Mouse (Mus musculus): Measurements from ENCODE around the gene Zmynd11. TPM values are rescaled to one million over a fixed set of nuclear protein-coding genes. Genes with fewer than 3 reads are reported as not detected.

The Zmynd11 gene
- 113 and 114 TPM in 2 replicates for polyA plus RNA-seq (2015; fragmentation: Nextera tagmentation; extraction: Ambion mirVana)

DNA sequence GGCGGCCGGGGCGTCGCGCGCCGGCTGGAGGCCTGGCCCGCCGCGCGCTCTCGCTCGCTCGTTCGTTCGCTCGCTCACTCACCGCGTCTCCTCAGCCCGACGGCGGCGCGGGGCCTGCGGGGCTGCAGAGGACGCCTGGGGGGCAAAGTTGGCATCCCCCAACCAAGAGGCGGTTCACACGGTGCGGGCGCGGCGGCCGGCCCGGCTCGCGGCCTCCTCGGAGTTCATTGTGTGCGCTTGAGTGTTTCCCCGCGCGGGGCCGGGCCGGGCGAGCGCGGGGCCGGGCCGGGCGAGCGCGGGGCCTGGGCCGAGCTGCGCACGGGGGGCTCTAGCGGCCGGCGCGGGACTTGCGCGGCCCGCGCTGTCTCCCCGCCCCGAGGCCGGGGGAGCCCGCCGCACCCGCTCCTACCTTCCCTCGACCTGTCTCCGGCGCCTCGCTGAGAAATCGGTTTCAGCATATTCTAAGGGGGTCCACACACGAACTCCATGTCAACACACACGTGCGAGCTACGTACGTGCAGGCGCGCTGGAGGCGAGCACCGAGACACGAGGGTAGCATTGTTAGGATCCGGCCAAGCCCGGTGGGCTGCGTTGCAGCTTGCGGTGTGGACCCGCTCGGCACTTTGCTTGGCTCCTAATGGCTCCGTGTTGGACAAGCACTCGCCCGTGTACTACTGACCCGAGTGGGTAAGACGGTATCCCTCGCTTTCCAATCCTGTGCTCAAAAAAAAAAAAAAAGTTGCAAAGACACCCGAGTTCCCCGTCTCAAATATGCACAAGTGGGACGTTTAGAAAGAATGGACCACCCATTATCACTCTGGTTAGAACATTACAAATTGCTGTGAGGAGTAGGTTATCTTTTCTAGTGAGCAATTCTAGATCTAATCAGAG lies at the start of gene Zmynd11:
Zmynd11 (minus strand) TSS at position 685 of the 891 bp plus-strand sequence.
- Histone ChIP-seq H3K36me3 (no peaks in the 10 kb centered on the region), H3K27me3 (no peaks in the 10 kb centered on the region), H3K27ac (peak within 1 kb of the TSS; percentile 100), H3K4me2 (peak within 1 kb of the TSS; percentile 60), H3K4me3 (peak within 1 kb of the TSS; percentile 89), H3K9ac (peak within 1 kb of the TSS; percentile 99), H3K4me1 (peaks cover 21% of the 10 kb centered on the region), H3K9me3 (no peaks in the 10 kb centered on the region)
- ATAC-seq (ENCODE audit: insufficient number of reproducible peaks, low FRiP score, low TSS enrichment, low read depth) = peak; percentile 83
- under 1% methylated on average over 80 of the region's 98 CpGs for WGBS

DNA sequence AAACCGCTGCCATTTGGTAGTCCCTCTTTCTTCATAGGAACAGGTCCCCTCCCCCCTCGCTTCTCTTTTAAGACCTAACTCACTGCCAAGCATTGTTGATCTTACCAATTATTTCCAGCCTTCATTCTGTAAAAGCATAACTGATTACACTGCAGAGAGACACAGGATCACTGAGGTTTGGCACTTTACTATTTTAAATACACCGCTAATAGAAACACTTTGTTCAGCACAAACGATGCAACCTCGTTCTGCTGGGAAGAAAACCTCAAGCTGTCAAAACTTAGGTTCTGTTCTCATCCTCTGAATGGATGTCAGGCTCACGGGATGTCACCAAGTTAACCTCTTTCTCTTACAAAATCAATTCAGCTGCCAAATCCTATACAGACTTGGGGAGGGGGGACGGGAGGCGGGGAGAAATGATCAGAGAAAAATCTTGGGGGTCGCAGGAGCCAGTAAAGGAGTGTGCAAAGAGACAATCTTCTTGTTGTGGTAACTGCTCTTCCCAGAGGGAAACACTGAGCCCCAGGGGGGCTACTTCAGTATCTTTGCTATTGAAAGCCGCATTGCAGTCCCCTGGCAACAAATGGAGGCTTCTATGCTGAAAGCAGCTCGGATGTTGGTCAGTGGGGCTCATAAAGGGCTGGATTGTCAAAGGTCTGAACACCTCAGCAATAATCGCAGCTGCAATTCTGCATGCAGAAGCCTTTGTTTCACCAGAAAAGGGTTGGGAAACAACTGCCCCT lies 30.9 kb upstream of the Zmynd11 start:
- Histone ChIP-seq H3K27me3 (no peaks in the 10 kb centered on the region), H3K27ac (no peak overlapping the region), H3K9me3 (no peaks in the 10 kb centered on the region), H3K4me3 (peak overlapping the region; percentile 23), H3K4me2 (peak overlapping the region; percentile 47), H3K36me3 (no peaks in the 10 kb centered on the region), H3K9ac (no peak overlapping the region), H3K4me1 (no peaks in the 10 kb centered on the region)
- WGBS = 7% methylated on average over 12 of the region's 12 CpGs
- ATAC-seq (ENCODE audit: insufficient number of reproducible peaks, low FRiP score, low TSS enrichment, low read depth) = no peak

DNA sequence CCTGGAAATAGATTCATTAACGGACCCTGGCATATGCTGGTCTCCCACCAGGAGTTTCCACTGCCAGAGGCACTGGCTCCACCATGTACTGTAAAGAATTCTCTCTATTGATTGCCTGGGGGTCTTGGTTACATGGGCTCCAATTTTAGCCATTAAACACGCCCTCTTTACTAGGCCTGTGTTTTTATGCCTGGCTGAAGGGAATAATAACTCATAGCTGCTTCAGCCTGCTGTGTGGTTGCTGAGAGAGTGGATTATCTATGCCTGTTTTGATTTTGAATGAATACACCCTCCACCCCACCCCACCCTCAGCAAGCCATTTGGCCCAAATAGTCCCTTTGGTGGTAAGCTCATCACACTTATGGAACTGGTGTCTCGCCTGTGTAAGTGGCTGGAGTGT lies 20.9 kb upstream of the Zmynd11 start:
- H3K9ac ChIP-seq = no peak overlapping the region
- no peak overlapping the region for H3K4me3 ChIP-seq
- H3K9me3 ChIP-seq = no peaks in the 10 kb centered on the region
- H3K4me2 ChIP-seq = no peak overlapping the region
- H3K4me1 ChIP-seq = no peaks in the 10 kb centered on the region
- H3K27ac ChIP-seq = no peak overlapping the region
- H3K27me3 ChIP-seq = no peaks in the 10 kb centered on the region
- no peaks in the 10 kb centered on the region for H3K36me3 ChIP-seq
- whole genome bisulfite sequencing = 53% methylated on average over 3 of the region's 3 CpGs
- no peak for ATAC-seq (ENCODE audit: insufficient number of reproducible peaks, low FRiP score, low TSS enrichment, low read depth)

DNA sequence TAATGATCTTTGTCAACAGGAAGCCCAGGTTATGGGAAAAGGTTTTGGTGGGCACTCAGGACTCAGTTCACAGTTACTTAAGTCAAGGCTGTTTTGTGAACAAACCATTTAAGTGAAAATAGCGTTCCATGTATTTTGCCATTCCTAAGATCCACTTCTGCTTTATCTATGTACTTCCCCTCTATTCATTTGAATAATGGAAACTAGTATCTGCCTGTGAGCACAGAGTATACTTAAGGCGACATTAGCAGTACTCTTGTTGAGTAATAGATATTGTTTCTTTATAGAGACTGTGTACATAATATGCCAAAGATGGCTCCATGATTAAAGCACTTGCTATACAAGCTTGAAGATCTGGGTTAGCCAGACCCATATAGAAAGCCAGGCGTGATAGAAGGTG lies 18.6 kb upstream of the Zmynd11 start:
- no peaks in the 10 kb centered on the region for H3K36me3 ChIP-seq
- no peak overlapping the region for H3K4me3 ChIP-seq
- no peak overlapping the region for H3K27ac ChIP-seq
- H3K9ac ChIP-seq = no peak overlapping the region
- 78% methylated on average over 3 of the region's 3 CpGs for WGBS
- H3K4me2 ChIP-seq = no peak overlapping the region
- ATAC-seq (ENCODE audit: insufficient number of reproducible peaks, low FRiP score, low TSS enrichment, low read depth) = no peak
- no peaks in the 10 kb centered on the region for H3K4me1 ChIP-seq
- no peaks in the 10 kb centered on the region for H3K27me3 ChIP-seq
- H3K9me3 ChIP-seq = no peaks in the 10 kb centered on the region

DNA sequence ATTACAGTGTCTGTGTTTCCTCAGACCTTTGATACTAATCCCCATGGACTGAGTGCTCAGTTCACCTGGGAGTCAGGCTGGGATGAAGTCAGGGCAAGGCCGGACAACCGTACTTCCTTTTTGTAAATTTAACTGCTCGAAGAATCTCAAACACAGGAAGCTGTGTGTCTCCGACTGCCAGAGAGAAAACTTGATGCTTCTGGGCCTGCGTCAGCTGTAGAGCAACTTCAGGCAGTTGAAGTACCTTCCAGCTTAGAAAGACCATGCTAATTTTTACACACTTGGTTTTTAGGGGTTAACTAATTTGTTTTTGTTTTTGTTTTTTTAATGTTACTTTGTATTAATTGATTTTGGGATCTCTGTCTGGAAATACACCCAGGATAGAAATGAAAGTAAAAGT lies 10.8 kb upstream of the Zmynd11 start:
- Histone ChIP-seq H3K36me3 (no peaks in the 10 kb centered on the region), H3K27me3 (no peaks in the 10 kb centered on the region), H3K9ac (no peak overlapping the region), H3K9me3 (no peaks in the 10 kb centered on the region), H3K4me2 (no peak overlapping the region), H3K27ac (no peak overlapping the region), H3K4me1 (no peaks in the 10 kb centered on the region), H3K4me3 (no peak overlapping the region)
- 57% methylated on average over 5 of the region's 5 CpGs for WGBS
- no peak for ATAC-seq (ENCODE audit: insufficient number of reproducible peaks, low FRiP score, low TSS enrichment, low read depth)

DNA sequence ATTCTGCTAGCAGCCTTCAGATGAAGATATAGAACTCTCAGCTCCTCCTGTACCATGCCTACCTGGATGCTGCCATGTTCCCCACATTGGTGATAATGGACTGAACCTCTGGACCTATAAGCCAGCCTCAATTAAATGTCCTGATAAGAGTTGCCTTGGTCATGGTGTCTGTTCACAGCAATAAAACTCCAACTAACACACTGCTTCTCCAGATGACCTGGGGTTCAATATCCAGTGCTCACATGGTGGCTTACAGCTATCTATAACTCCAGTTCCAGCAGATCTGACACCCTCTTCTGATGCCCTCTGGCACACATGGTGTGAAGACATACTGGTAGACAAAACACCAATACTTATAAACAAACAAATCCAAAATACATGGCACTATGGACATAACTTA lies 8.9 kb upstream of the Zmynd11 start:
- Histone ChIP-seq H3K9ac (no peak overlapping the region), H3K4me3 (no peak overlapping the region), H3K4me2 (no peak overlapping the region), H3K4me1 (no peaks in the 10 kb centered on the region), H3K27me3 (no peaks in the 10 kb centered on the region), H3K36me3 (no peaks in the 10 kb centered on the region), H3K9me3 (no peaks in the 10 kb centered on the region), H3K27ac (no peak overlapping the region)
- ATAC-seq (ENCODE audit: insufficient number of reproducible peaks, low FRiP score, low TSS enrichment, low read depth) = no peak

DNA sequence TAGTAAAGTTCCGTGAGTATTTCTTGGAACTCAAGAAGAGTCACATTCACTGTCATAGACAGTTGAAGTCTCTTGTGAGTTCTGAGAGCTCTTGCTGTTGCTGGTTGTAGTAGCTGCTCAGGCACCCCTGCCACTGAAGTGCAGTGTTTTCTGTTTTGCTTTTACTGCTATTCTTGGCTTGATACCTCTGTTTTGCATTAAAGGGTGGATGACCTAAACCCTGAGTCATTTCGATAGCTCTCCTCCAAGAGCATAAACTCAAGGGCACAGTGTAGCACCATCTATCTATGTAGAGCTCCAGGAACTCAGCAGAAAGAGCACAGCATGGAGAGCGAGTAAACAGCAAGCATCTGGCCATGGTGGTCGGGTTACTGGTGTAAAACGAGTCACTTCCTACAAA lies 2.1 kb upstream of the Zmynd11 start:
- Histone ChIP-seq H3K4me3 (no peak overlapping the region), H3K9me3 (no peaks in the 10 kb centered on the region), H3K36me3 (no peaks in the 10 kb centered on the region), H3K9ac (no peak overlapping the region), H3K27me3 (no peaks in the 10 kb centered on the region), H3K4me1 (peaks cover 20% of the 10 kb centered on the region), H3K4me2 (no peak overlapping the region), H3K27ac (no peak overlapping the region)
- no peak for ATAC-seq (ENCODE audit: insufficient number of reproducible peaks, low FRiP score, low TSS enrichment, low read depth)
- 32% methylated on average over 5 of the region's 5 CpGs for WGBS

DNA sequence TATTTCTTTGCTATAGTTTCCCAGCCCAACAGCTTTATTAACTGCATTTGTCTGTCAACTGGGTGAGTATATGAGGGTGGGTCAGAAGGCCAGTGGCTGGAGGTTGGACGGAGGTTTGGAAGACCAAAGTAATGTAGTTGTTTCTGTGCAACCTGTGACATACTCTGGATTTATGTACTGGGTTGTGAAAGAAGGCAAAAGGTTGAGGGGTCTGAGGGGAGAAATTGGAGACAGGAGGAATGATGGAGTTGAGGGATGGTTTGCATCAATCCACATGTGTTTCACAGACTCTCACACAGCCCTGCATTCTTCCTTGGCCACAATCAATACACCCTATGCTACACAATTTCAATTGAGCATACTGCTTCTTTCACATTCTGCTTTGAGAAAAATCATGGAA lies 1.4 kb upstream of the Zmynd11 start:
- ATAC-seq (ENCODE audit: insufficient number of reproducible peaks, low FRiP score, low TSS enrichment, low read depth) = no peak
- H3K4me3 ChIP-seq = no peak overlapping the region
- WGBS = 52% methylated on average over 1 of the region's 1 CpGs
- peaks cover 21% of the 10 kb centered on the region for H3K4me1 ChIP-seq
- no peaks in the 10 kb centered on the region for H3K36me3 ChIP-seq
- H3K4me2 ChIP-seq = no peak overlapping the region
- no peak overlapping the region for H3K9ac ChIP-seq
- no peaks in the 10 kb centered on the region for H3K9me3 ChIP-seq
- no peaks in the 10 kb centered on the region for H3K27me3 ChIP-seq
- H3K27ac ChIP-seq = no peak overlapping the region

DNA sequence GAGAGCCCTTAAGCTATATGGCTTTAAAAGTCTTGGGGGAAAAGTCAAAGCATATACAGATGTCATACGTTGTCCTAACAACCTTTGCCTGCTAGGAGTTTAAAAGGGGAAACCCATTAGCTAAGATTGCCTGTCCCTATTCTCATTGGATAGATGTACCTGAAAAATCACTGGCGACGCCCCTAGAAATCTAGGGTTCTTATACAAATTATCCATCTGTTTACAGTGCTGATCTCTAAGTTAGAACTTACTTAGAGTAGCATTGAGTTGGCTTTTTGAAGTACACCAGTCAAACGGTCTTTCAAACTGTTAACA lies 364 bp upstream of the Zmynd11 start:
- ATAC-seq (ENCODE audit: insufficient number of reproducible peaks, low FRiP score, low TSS enrichment, low read depth) = no peak
- Histone ChIP-seq H3K27ac (peak overlapping the region; percentile 100), H3K4me2 (peak overlapping the region; percentile 60), H3K9me3 (no peaks in the 10 kb centered on the region), H3K36me3 (no peaks in the 10 kb centered on the region), H3K4me1 (peaks cover 21% of the 10 kb centered on the region), H3K9ac (peak overlapping the region; percentile 99; the same call in 1 of the 2 replicates), H3K4me3 (peak overlapping the region; percentile 89), H3K27me3 (no peaks in the 10 kb centered on the region)
- WGBS = 7% methylated on average over 4 of the region's 4 CpGs

DNA sequence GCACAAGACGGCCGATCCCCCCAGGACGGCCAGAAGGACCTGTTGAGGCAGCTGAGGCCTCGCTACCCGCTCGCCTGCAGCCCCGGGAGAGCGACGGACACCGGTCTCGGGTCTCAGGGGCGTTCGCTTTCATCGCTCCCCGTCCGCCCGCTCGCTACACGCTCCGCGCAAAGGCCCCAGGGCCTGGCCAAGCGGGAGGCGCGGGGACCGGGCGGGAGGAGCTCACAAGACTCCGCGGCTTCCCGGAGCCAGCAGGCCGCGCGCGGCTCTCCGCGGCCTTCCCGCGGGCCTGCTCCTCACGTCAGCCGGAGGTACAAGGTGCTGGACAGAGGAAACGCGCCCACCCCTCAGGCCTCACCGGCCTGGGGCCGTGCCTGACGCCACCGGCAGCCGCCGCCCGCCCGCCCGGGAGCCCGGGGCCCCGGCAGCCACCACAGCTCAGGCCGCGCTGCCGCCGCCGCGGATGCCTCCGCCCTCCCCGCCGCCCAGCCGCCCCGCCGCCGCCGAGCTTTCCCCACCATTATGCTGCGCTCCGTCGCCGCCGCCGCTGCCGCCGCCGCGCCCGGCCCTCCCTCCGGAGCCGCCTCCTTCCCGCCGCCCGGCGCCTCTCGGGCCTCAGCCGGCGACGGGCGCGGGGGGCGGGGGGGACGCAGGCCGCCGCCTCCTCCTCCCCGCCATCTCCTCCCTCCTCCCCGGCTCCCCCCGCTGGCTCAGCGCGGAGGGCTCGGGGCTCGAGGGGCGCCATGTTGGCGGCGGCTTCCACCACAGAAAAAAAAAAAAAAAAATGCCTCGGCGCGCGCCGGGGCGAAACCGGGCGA lies 1.1 kb downstream of the Zmynd11 start:
- Histone ChIP-seq H3K4me3 (peak overlapping the region; percentile 89), H3K27me3 (no peaks in the 10 kb centered on the region), H3K4me1 (peaks cover 21% of the 10 kb centered on the region), H3K9ac (peak overlapping the region; percentile 99), H3K27ac (peak overlapping the region; percentile 100), H3K9me3 (no peaks in the 10 kb centered on the region), H3K4me2 (peak overlapping the region; percentile 60), H3K36me3 (no peaks in the 10 kb centered on the region)
- under 1% methylated on average over 41 of the region's 111 CpGs for WGBS
- ATAC-seq (ENCODE audit: insufficient number of reproducible peaks, low FRiP score, low TSS enrichment, low read depth) = peak; percentile 86

DNA sequence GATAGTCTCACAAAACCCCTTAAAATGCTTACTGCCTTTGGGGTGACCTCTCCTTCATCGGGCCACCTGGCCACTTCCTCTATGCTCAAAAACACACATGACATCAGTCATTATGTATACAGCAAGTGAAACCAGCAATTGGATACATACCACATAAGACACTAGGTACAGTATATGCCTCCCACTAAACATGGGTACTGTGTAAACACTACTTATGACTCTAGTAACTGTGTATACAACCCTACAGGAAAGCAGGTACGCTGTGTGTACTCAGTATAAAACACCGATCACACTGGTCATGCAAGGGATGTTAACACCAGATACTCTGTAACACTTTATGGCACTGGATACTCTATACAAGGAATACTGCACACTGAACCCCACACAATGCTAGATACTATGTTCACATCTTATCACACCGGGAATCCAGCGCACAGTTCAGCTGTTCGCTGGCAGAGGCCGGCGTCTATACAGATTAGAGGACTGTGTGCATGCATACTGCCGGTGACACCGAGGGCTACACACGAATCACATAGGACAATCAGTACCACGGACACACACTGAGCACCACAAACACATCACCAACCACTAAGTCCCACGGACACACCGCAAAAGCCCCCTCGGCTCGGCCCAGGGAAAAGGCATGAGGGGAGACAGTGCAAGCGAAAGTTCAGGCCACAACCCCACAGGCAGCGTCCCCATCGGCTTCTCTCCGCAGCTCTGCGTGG lies 1.9 kb downstream of the Zmynd11 start:
- H3K27me3 ChIP-seq = no peaks in the 10 kb centered on the region
- 3% methylated on average over 21 of the region's 21 CpGs for WGBS
- no peaks in the 10 kb centered on the region for H3K9me3 ChIP-seq
- peak overlapping the region; percentile 89 for H3K4me3 ChIP-seq
- peak overlapping the region; percentile 100 for H3K27ac ChIP-seq
- H3K4me1 ChIP-seq = peaks cover 25% of the 10 kb centered on the region
- ATAC-seq (ENCODE audit: insufficient number of reproducible peaks, low FRiP score, low TSS enrichment, low read depth) = peak; percentile 35; the same call in 1 of the 2 replicates
- H3K9ac ChIP-seq = peak overlapping the region; percentile 99
- H3K4me2 ChIP-seq = peak overlapping the region; percentile 56
- H3K36me3 ChIP-seq = no peaks in the 10 kb centered on the region
